Mouse (Mus musculus) brain, embryonic 14.5 days (tissue): ENCODE results near the gene Adora3.

Experiments used
- CTCF ChIP-seq: fragments of 200-500 bp; IDR thresholded peaks from 2 replicates; pipeline ENCODE4 v1.5.1; 2012; ENCODE audit warnings: inconsistent platforms, mild to moderate bottlenecking, moderate library complexity, borderline replicate concordance; ENCODE audit not compliant: insufficient read depth, insufficient read length; ENCODE audit errors: extremely low read depth
- POLR2A ChIP-seq: fragments of 200-500 bp; IDR thresholded peaks from 2 replicates; pipeline ENCODE4 v1.6.1; 2012; ENCODE audit warnings: mild to moderate bottlenecking, inconsistent platforms, borderline replicate concordance; ENCODE audit not compliant: poor library complexity, insufficient read depth, insufficient read length, severe bottlenecking; ENCODE audit errors: extremely low read depth

DNA sequence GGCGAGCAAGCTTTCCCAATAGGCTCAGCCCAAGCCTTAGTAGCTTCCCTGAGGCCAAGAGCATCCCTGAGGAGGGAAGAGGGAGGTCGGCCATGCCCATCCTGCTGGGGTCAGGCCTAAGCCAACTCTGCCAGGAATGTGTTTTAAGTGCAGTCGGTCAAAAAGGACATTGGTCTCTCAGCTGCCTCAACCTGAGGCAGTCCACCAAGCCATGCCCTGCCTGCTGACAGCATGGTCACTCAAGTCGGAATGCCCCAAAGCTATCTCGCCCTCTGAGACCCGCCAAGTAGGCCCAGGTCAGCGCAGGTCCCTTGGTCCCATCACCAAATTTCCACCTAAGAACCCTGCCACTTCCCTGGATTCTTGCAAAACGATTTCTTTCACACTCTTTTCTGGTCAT, 8.1 kb downstream of the Adora3 start:
- TF ChIP-seq POLR2A = no peak
- no peak for TF ChIP-seq CTCF
